Mouse (Mus musculus) heart, adult 2 months (tissue): ENCODE results near the gene Cda. TPM values are rescaled to one million over a fixed set of nuclear protein-coding genes. Genes with fewer than 3 reads are reported as not detected.
A peak's percentile ranks its signal among the peaks of the same experiment; 100 is the strongest.

Source experiments
- DNase-seq, 2 experiments: peaks; one replicate each; pipeline ENCODE4 v3.0.0; 2021
- H3K27ac ChIP-seq: fragments of 200-600 bp; 2 replicates; pipeline ENCODE4 v1.8.1; 2022
- H3K27me3 ChIP-seq: fragments of 200-500 bp; 2 replicates; pipeline ENCODE4 v1.6.1; 2012; ENCODE audit warnings: mild to moderate bottlenecking, low read length, inconsistent platforms, mixed read lengths; ENCODE audit not compliant: control insufficient read depth, insufficient read depth
- H3K36me3 ChIP-seq: fragments of 200-500 bp; 2 replicates; pipeline ENCODE4 v1.6.1; 2012; ENCODE audit warnings: low read length, inconsistent platforms; ENCODE audit not compliant: control insufficient read depth, insufficient read depth
- H3K4me1 ChIP-seq: fragments of 200-500 bp; 2 replicates; pipeline ENCODE4 v1.6.1; 2011; ENCODE audit warnings: low read length; ENCODE audit not compliant: control insufficient read depth, insufficient read depth
- H3K4me3 ChIP-seq: fragments of 200-600 bp; 2 replicates; pipeline ENCODE4 v1.8.1; 2022
- H3K79me2 ChIP-seq: fragments of 200-500 bp; replicated peaks from 2 replicates; pipeline ENCODE4 v1.6.1; 2012; ENCODE audit warnings: mild to moderate bottlenecking, inconsistent platforms, low read length, moderate library complexity, mixed read lengths; ENCODE audit not compliant: control insufficient read depth, insufficient read depth
- H3K9ac ChIP-seq: fragments of 200-500 bp; 2 replicates; pipeline ENCODE4 v1.6.1; 2012; ENCODE audit warnings: low read depth, mild to moderate bottlenecking, control low read depth, inconsistent platforms, low read length, mixed read lengths
- CTCF ChIP-seq: fragments of 200-600 bp; IDR thresholded peaks from 2 replicates; pipeline ENCODE4 v1.8.1; 2022; ENCODE audit warnings: antibody characterized with exemption, mild to moderate bottlenecking, moderate library complexity
- EP300 ChIP-seq: fragments of 200-500 bp; IDR thresholded peaks from 2 replicates; pipeline ENCODE4 v1.6.1; 2011; ENCODE audit warnings: low read depth, low read length, control low read depth; ENCODE audit not compliant: insufficient read depth
- POLR2A ChIP-seq: fragments of 200-500 bp; IDR thresholded peaks from 2 replicates; pipeline ENCODE4 v1.6.1; 2011; ENCODE audit warnings: mild to moderate bottlenecking, low read depth, low read length, control low read depth; ENCODE audit not compliant: insufficient read depth
- WGBS: fragments of 180-500 bp; shearing (Covaris S2); methylation state at CpG from one replicate; pipeline ENCODE4 v1.1.7; 2018; 5-methylcytosine and 5-hydroxymethylcytosine counted together
- intact Hi-C: fragments of 180-260 bp; cut with DNase I; formaldehyde crosslinking; loops from one replicate; pipeline ENCODE4 v1.15.1; 2025
- polyA plus RNA-seq: library from polyadenylated mRNA; depleted of rRNA; stranded (reverse); fragments of >200 nt; gene quantifications from 2 replicates; pipeline ENCODE4 v1.2.3, GENCODE M21; 2012
- total RNA-seq, 2 experiments: library from RNA; stranded (reverse); gene quantifications; 2 replicates each; pipeline ENCODE4 v1.2.3; 2021

Gene Cda
- total and polyA plus RNA-seq, 3 experiments, result 1.4 to 3.3 (median 1.4) TPM

DNA sequence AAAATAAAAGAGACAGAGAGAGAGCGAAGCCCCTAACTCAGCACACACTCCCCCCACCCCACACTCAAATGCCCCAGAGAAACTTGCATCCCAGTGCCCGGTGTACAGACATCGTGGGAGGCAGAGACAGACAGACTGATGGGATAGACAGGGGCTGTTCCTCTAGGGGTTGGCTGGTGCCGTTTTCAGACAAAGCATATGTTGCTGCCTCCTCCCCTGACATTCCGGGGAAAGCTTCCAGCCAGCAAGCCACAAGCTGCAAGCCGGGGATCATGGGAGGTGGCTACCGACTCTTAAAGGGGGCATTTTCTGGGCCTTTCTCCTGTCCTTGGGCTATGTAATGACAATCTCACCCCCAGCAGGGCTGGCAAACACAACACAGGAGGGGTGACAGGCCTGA, 25.9 kb upstream of the Cda start:
- Histone ChIP-seq H3K27me3 (peaks cover 19% of the 10 kb centered on the region), H3K36me3 (no peaks in the 10 kb centered on the region), H3K9ac (no peak overlapping the region), H3K4me3 (no peak overlapping the region), H3K79me2 (no peaks in the 10 kb centered on the region), H3K27ac (no peak overlapping the region), H3K4me1 (no peaks in the 10 kb centered on the region)
- DNase-seq, result no peak
- intact Hi-C loops, result no loop called here
- TF ChIP-seq POLR2A (no peak), EP300 (no peak), CTCF (no peak)
- 56% methylated on average over 7 of the region's 7 CpGs for WGBS

GRCm38 (mm10) chr4:138383789-138384188, 16.0 kb upstream of the Cda start:
- H3K9ac ChIP-seq, result no peak overlapping the region
- no peak overlapping the region for H3K4me3 ChIP-seq
- WGBS, result 32% methylated on average over 4 of the region's 4 CpGs
- H3K36me3 ChIP-seq, result no peaks in the 10 kb centered on the region
- TF ChIP-seq POLR2A (no peak), CTCF (no peak), EP300 (no peak)
- H3K4me1 ChIP-seq, result peaks cover under 1% of the 10 kb centered on the region
- H3K27ac ChIP-seq, result no peak overlapping the region
- DNase-seq, result no peak
- H3K79me2 ChIP-seq, result no peaks in the 10 kb centered on the region
- intact Hi-C loops, result no loop called here
- no peaks in the 10 kb centered on the region for H3K27me3 ChIP-seq

- intact Hi-C loops, result no loop called here
- TF ChIP-seq EP300, result no peak
- peak; percentile 45 for TF ChIP-seq CTCF
- no peak for TF ChIP-seq POLR2A
Measured at GRCm38 (mm10) chr4:138382462-138382861, 14.7 kb upstream of the Cda start.

GRCm38 (mm10) chr4:138380132-138380689, 12.4 kb upstream of the Cda start:
- Histone ChIP-seq H3K27me3 (no peaks in the 10 kb centered on the region), H3K79me2 (no peaks in the 10 kb centered on the region), H3K4me1 (peaks cover 1% of the 10 kb centered on the region), H3K27ac (no peak overlapping the region), H3K4me3 (no peak overlapping the region), H3K9ac (no peak overlapping the region), H3K36me3 (no peaks in the 10 kb centered on the region)
- 65% methylated on average over 10 of the region's 10 CpGs for WGBS
- TF ChIP-seq EP300 (no peak), POLR2A (no peak), CTCF (no peak)
- DNase-seq, result no peak
- intact Hi-C loops, result no loop called here

More at GRCm38 (mm10) chr4:138382462-138382861, 14.7 kb upstream of the Cda start:
- H3K4me3 ChIP-seq, result no peak overlapping the region
- H3K27ac ChIP-seq, result no peak overlapping the region
- H3K79me2 ChIP-seq, result no peaks in the 10 kb centered on the region
- H3K27me3 ChIP-seq, result no peaks in the 10 kb centered on the region
- H3K9ac ChIP-seq, result no peak overlapping the region
- 71% methylated on average over 6 of the region's 6 CpGs for WGBS
- H3K36me3 ChIP-seq, result no peaks in the 10 kb centered on the region
- peaks cover 1% of the 10 kb centered on the region for H3K4me1 ChIP-seq
- DNase-seq, result no peak

GRCm38 (mm10) chr4:138379091-138379840, 11.5 kb upstream of the Cda start:
- intact Hi-C loops, result loop anchor here (1.0 to 2.0 kb wide), 4 partner anchors 34 to 60 kb away; partner anchors contain the start of gene Pink1
- DNase-seq, result peak; percentile 75 to 79
- peak overlapping the region; percentile 24; the same call in 1 of the 2 replicates for H3K27ac ChIP-seq
- no peaks in the 10 kb centered on the region for H3K36me3 ChIP-seq
- peak; percentile 97 for TF ChIP-seq CTCF
- no peak for TF ChIP-seq POLR2A
- TF ChIP-seq EP300, result peak; percentile 98
- H3K79me2 ChIP-seq, result no peaks in the 10 kb centered on the region
- H3K4me3 ChIP-seq, result no peak overlapping the region
- no peak overlapping the region for H3K9ac ChIP-seq
- 47% methylated on average over 14 of the region's 14 CpGs for WGBS
- H3K27me3 ChIP-seq, result no peaks in the 10 kb centered on the region
- peaks cover 1% of the 10 kb centered on the region for H3K4me1 ChIP-seq

GRCm38 (mm10) chr4:138377526-138377925, 9.7 kb upstream of the Cda start:
- Histone ChIP-seq H3K4me3 (no peak overlapping the region), H3K79me2 (no peaks in the 10 kb centered on the region), H3K9ac (no peak overlapping the region), H3K27ac (no peak overlapping the region), H3K27me3 (no peaks in the 10 kb centered on the region), H3K36me3 (no peaks in the 10 kb centered on the region), H3K4me1 (peaks cover 1% of the 10 kb centered on the region)
- WGBS, result 58% methylated on average over 6 of the region's 6 CpGs
- intact Hi-C loops, result no loop called here
- TF ChIP-seq CTCF, result no peak
- peak in 1 of 2 experiments; percentile 37 for DNase-seq
